Mouse (Mus musculus) mesoderm, embryonic 11.5 days (tissue): ENCODE results near the gene Rbsn.
A peak's percentile ranks its signal among the peaks of the same experiment; 100 is the strongest.

ENCODE experiments used
- DNase-seq: peaks from one replicate; pipeline ENCODE4 v3.0.0-alpha.2; 2012; ENCODE audit warnings: low read depth, low spot score

Rbsn gene

DNA sequence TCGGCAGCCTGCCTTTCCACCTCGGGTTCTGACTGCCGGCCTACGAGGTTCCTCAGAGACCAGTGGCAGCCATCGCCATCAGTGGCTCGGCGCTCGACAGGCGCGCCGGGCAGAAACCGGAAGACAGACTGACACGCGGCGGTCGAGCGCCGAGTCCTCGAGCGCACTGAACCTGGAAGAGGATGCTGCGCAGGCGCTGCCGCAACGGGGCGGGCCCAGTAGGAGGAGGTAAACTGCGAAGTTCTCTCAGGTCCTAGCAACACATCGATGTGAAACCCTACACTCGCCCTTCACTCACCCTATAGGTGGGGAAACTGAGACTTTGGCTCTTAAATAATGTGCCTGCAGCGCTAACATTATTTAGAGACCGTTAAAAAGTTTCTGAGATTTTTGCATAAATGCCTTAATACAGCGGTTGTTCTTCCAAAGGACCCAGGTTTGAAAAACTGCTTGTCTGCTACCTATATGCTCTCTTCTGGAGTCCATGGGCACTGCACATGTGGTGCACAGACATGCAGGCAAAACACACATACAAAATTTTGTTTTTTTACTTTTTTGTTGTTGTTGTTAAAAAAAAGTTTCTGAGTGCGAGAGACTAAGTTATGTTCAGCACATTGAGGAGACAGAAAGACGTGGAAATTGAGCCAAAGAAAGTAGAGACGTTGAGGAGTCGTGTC lies at the start of gene Rbsn:
Rbsn (minus strand) TSS at position 153 of the 677 bp plus-strand sequence.
- DNase-seq = peak; percentile 94

DNA sequence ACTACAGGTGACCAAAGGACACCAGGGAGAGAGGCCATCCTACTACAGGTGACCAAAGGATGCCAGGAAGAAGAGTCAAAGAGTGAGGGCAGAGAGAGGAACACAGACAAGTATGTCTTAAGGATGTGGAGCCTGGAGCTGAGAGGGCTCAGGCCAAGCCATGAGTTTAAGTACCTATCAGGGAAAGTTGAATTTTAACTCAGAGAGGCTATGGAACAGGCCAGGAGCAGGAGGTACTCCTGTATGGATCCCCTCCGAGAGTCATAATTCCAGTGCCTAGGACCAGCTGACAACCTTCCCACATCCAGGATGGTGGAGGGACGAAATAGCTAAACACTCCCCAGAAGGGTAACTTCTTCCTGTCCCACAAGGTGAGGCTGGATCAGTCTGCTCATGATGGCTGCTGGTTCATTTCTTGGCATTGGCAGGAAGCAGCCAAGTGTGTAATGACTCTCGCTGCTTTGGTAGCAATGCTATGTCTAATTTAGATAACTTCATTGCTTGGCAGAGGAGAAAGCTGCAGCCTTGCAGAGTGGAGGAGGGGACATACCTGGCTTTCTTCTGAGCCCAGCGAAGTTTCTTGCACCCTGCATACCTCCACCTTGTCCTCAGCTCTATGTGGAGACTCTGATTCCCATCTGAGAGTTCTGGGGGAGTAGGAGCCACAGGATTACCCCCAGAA lies 46.6 kb upstream of the Rbsn start:
- DNase-seq = no peak

GRCm38 (mm10) chr6:92255346-92255745 lies 40.6 kb upstream of the Rbsn start:
- no peak for DNase-seq

DNA sequence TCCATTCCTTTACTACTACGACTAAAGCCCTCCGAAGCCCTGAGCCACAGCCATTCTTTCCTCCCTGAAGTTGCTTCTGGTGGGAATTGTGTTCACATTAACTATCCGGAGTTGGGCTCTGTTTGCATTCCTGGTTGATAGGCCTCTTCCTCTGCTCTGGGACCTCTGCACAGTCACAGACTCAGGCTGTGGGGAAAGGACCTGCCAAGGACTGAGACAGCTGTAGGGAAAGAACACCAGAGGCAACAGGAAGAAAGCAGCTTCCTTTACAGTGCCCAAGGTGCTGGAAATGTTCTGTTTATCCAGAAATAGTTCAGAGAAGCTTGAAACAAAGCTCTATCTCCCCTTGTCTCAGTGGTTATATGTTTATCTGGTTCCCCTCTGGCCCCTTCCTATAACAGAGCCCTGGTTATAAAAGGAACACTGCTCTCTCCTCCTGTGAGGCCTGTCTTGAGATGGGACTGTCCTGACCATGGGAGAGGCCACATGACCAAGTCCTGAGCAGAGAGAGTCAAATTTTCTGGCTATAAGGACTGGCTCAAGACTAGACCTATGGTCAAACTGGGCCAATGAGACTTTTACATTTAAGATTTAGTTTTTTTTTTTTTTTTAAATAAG lies 38.6 kb upstream of the Rbsn start:
- no peak for DNase-seq

DNA sequence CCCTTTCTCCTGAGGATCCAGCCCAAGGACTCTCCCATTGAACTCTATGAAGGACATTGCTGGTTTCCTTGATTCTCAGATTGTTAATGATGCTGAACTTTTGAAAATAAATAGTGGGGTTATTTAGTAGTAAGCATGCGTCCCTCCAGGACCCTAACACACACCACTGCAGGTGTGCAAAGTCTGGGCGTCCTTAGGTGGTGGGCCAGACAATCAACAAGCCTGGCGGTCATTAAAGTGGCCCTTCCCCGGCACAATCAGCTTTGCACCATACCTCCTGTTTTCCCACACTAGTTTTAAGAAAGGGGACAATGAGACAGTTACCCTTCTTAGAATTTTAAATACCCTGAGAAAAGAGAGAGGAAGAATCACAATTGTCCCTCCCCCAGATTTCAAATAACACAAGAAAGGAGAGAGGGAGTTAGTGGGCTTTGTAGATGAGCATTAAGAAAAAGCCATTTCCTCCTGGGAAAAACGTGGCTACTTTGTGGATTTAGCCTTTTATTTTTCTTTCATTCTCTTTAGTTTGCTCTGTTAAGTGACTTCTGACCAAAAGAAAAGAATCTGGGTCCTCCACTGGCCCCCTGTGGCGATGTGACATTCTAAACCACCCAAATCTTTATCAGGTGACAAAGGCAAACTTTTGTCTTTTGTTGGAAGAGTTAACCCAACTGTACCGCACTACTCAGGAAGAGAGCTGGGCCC lies 32.6 kb upstream of the Rbsn start:
- DNase-seq = no peak

- DNase-seq = no peak
These were observed 31.6 kb upstream of the Rbsn start for GRCm38 (mm10) chr6:92246335-92246734.

DNA sequence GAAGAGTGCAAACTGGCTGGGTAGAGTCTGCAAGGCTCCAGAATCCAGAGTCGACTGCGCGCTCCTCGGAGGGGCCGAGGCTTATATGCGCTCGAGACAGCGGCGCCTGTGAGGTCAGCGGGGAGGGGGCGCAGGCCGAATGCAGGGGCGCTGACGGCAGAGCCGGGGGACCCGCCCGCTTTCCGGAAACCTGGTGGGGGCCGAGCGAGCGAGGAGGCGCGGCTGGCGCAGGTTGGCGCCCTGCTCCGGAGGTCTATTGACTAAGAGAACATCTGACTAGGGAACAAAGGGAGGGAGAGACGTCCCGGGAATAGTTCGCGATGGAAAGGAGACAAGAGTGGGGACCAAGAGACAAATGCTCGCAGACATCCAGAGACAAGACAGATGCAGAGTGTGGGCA lies 29.9 kb upstream of the Rbsn start, which contains the start of gene Trh:
Trh (minus strand) TSS at position 60 of the 400 bp plus-strand sequence.
- DNase-seq = peak; percentile 12

GRCm38 (mm10) chr6:92241178-92241906 lies 26.6 kb upstream of the Rbsn start:
- peak; percentile 25 for DNase-seq

- DNase-seq = no peak
These were observed 20.3 kb upstream of the Rbsn start for GRCm38 (mm10) chr6:92235036-92235435.

GRCm38 (mm10) chr6:92231762-92232161 lies 17.0 kb upstream of the Rbsn start:
- DNase-seq = no peak

DNA sequence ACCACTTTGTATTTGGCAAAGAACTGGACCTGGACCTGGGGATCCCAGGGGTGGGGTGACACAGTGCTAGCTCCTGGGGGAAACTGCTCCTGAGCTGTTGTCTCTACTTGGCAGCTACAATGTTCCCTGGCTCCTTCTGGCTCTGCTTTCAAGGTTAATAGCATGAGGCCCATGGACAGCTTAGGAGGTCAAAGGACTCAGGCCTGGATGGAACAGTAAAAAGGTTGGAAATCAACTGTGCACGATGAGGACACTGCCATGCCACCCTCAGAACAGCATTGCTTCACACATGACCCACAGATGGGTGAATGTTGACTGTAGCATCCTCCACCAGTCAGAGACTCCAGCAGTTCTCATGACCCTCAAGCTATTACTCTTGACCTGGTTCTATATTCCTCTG lies 16.6 kb upstream of the Rbsn start:
- DNase-seq = no peak

DNA sequence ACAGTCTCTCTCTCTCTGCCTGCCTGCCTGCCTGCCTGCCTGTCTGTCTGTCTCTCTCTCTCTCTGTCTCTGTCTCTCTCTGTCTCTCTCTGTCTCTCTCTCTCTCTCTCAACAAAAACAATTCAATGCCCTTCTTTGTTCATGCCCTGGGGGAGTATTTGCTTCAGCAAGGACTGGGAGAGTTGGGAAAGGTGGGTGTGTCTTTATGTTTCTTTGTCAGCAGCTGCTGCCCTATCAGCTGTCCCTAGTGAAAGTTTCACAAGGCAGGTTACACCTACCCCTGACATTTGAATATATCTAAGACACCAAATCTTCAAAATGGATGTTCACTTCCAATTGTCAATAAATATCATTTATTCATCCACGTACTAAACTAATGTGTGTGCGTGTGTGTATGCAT lies 14.9 kb upstream of the Rbsn start:
- no peak for DNase-seq

- DNase-seq = no peak
These were observed 14.4 kb upstream of the Rbsn start for GRCm38 (mm10) chr6:92229103-92229502.

- DNase-seq = no peak
These were observed 10.3 kb upstream of the Rbsn start for GRCm38 (mm10) chr6:92224981-92225380.

GRCm38 (mm10) chr6:92222021-92222420 lies 7.3 kb upstream of the Rbsn start:
- no peak for DNase-seq

DNA sequence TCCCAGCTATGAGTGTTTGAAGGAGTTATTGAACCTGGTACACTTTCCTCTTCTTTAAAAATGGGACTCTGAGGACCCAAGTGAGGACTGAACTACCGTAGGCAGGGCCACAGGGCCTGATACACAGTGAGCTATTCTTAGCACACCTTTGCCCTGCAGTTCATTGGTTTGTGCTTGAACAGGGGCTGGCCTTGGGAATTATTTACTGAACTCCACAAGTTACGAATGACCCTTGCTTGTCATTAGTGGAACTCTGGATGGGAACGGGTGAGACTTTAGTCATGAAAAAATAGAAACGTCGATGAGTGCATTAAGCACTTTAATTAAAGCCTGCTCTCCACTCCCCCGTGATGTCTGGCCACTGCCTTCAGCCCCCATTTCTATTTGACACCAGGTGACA lies 6.9 kb upstream of the Rbsn start:
- no peak for DNase-seq

DNA sequence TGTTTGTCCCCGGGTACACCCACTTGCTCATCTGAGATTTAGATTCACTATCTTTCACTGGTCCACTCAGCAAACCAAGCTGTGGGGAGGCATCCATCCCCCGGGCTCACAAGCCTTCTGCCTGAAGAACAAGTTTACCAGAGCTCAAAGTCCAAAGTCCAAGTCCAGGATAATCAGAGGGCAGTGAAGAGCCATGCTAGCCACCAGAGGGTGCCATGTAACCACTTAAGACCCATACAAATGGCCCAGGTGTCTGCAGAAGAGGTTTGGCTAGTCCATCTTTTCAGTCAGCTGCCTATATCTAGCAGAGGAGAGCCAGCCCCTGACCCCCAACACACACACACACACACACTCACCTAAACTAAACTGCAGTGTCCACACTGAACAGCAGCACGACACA lies 4.7 kb upstream of the Rbsn start:
- peak; percentile 55 for DNase-seq

GRCm38 (mm10) chr6:92214055-92214772 lies 511 bp downstream of the Rbsn start:
- DNase-seq = peak; percentile 15

GRCm38 (mm10) chr6:92199414-92199813 lies 15.3 kb downstream of the Rbsn start:
- DNase-seq = no peak

DNA sequence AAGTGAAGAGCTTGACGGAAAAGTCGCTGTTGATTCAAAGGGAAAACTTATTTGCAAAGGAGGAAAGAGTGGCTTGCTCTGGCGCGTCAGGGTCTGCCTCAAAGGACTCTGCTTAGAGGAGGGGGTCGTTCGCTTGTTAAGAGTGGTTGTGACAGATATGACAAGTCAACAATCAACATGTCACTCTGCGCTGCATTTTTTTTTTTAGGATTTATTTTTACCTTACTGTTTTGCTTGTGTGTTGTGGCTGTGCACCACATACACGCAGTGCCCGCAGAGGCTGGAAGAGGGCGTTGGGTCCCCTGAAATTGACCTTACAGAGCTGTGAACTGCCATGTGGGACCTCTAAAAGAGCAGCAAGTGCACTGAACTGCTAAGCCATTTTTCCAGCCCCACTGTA lies 30.5 kb downstream of the Rbsn start:
- DNase-seq = peak; percentile 12

- DNase-seq = peak; percentile 84
These were observed 31.0 kb downstream of the Rbsn start, which contains the start of gene Mrps25 for GRCm38 (mm10) chr6:92183621-92184131. Gene Mrps25, minus strand, starts transcription at chr6:92184033.
